Mouse (Mus musculus): ENCODE results near the gene Exosc3.

Exosc3 gene

GRCm38 (mm10) chr4:45279981-45280548 is 62.5 kb downstream of the Exosc3 start:
- 17% methylated on average over 4 of the region's 4 CpGs for WGBS

GRCm38 (mm10) chr4:45279292-45279691 is 63.2 kb downstream of the Exosc3 start:
- 71% methylated on average over 8 of the region's 8 CpGs for WGBS

DNA sequence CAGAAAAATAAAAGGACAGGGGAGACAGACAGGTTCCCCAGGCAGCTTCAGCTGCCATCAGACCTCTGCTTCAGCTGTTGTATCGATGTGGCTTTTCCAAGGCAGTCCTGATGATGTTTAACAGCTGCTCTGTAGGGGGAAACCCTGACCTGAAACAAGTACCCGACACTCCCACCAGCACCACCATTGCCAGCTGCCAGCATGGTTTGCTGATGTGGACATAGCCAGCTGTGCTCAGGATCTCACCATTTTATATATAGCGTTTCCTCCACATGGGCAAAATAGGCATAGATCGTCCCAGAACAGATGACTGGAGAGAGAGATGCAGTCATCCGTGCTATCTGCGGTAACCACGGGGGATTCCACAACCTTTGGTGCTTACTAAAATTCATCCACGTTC is 66.8 kb downstream of the Exosc3 start:
- WGBS: 84% methylated on average over 8 of the region's 8 CpGs

DNA sequence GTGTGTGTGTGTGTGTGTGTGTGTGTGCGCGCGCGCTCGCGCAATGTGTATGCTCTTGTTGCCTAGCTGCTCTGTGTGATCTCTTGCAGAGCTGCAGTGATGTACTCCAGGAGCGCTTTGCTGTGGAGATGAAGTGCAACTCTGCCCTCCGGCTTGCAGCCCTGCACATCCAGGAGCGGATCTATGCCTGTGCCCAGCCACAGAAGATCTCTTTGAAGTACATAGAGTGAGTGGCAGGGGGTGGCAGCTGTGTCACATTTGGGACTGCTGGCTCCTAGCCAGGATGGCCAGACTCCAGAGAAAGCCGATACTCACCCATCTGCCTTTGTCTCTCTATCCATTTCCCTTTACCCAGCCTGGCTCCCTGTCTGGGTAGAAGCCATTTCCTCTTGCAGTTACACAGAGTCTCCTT is 71.5 kb downstream of the Exosc3 start:
- WGBS: 62% methylated on average over 10 of the region's 10 CpGs

DNA sequence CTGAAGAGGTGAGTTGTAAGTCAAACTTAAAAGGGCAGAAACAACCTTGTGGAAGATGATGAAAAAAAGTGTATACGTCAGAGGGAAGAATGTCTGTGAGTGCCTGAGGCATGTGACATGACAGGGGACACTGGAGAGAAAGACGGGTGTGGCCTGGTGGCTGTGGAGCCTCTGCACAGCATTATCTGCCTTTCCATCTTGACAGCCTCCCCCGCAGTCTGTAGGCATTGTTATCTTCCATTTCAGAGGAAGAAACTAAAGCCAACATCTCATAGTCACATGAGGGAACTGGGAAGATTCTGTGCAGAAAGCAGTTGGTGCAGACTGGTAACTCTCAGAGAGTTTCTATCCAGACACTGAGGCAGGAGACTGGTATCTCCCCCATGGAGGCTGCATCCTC is 74.6 kb downstream of the Exosc3 start:
- 68% methylated on average over 3 of the region's 3 CpGs for WGBS
